Mouse (Mus musculus): ENCODE data around the gene Bloc1s4.

Gene Bloc1s4

DNA sequence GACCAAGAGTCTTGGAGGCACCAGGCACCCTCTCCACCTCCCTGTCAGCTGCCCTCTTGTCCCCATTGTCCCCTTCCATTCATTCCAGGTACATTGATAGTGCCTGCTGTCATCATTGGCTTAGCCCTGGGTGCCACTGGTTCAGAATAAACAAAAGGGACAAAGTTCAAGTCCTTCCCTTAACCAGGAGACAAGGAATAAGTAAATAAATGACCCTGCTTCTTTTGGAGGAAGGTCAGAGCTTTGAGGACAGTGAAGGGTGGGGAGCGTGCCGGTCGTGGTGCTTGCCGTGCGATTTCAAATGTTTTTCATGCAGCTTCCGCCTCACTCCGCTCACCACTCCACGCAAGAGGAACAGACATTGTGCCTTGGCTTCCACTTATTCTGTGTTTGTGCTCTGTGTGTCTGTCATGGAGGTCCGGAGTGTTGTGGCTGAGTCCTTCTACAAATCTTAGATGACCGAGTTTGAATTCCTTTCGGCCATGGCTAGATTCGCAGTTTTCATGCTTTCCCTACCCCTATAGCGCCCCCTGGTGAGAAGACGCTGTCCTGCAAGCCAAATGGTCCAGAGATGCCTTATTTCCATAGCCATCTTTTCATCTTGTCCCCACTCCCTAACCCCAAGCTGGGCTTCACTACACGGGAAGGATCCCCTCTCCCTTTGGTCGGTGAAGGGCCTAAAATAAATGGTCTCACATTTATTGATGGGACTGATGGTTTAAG lies 6.2 kb downstream of the Bloc1s4 start:
- DNase-seq (ENCODE audit: low spot score in 2 of 2): peak; percentile 51 to 77

DNA sequence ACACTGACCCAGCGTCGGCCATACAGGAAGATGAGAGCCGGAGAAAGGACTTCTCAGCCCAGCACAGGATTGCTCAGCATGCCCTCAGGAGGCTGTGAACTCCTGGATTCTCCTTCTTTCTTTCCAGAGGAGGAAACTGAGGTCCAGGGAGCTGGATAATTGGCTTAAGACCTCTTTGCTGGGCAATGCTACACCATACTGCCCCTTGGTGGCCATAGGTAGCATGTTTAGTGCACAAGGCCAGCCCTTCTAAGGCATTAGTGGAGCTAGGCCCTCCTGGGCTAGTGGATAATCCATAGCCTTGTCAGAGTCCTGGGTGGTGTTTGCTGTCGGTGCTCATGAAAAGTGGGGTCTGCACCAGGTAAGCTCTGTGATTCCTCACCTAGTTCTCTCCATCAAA lies 8.6 kb downstream of the Bloc1s4 start:
- no peak for DNase-seq (ENCODE audit: low spot score in 2 of 2)

DNA sequence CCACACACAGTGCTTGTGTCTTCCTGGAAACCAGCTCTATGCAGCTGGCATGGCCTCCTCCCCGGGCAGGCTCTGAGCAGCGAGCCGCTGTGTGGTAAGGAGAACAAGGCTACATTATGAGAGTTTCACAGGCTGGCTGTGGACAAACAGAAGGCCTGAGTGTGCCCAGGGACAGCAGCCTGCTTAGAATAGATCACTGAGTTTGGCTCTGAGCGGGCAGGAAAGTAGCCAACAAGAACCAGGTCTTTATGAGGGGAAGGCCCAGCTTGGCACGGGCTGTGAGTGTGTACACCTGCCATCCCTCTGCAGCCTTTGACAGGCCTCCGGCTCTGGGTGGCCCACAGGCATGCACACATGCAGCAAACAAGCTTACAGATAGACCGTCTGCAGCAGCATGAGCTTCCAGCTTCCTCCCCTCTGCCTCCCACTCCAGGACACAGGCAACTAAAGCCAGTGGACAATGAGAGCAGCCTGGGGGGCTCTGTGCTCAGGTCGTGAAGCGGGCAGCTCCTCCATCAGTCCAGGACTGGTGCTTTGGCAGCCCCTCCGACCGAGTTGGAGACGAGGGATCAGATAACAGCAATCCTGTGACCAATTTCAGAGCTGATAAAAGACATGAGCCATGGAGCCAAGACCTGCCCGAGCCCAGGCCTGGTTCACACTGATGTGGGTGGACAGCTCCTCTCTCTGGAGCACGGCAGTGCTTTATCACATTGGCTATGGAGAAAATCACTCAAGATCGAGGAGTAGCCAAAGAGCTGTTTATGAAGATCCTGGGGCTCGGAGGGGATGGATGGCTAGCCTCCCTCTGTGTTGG lies 9.4 kb downstream of the Bloc1s4 start:
- DNase-seq (ENCODE audit: low spot score in 2 of 2): peak; percentile 53 to 77

DNA sequence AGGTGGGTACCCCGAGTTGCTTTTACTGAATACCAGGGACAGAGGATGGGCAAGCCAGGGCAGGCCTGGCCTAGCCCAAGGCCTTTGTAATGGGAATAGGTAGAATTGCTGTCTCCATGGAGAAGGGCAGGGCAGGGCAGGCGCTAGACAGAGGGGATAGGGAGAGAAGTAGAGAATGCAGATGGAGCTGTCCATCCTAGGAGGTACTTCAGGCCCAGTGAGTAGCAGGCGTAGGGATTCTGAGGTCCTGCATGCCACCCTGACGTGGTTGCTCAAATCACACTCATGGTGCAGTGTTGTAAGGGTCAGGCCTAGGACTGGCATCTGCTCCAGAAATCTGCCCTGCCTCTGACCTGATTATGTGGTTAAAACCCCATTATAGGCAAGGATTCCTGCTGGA lies 10.7 kb downstream of the Bloc1s4 start:
- DNase-seq (ENCODE audit: low spot score in 2 of 2): no peak

DNA sequence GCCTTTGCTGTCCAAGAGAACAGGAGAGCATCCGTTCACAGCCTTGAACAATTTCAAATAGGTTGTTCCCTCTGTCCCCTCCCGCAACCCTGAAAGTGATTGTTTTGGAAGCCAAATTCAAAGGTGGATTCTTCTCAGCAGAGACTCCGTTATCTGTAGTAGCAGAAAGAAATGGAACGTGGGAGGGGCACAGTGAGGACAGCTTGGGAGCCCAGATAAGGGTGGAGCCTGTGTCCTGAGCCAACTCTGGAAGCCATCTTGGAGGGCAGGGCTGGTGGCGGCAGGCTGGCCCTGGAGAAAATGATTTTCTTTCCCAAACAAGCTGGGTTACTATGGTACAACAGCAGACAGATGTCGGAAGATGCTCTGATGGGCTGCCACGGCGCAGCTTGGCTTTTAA lies 12.4 kb downstream of the Bloc1s4 start:
- DNase-seq (ENCODE audit: low spot score in 2 of 2): no peak

DNA sequence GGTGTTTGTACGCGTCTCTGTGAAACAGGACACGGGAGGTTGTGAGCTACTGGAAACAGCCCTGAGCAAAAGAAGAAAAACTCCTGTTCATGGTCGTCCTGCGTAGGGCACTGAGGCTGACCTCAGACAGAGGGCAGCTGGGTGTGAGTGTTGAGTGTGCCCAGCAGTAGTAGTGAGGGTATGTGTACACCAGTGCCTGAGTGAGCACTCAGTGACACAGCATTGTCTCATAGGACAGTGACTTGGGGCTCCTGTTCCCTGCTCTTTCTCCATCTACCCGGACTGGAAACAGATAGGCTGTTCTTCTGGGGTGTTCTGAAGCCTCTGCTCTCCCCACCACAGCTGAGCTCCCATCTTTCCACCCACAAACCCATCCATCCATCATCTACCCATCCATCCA lies 13.3 kb downstream of the Bloc1s4 start:
- DNase-seq (ENCODE audit: low spot score in 2 of 2): no peak

DNA sequence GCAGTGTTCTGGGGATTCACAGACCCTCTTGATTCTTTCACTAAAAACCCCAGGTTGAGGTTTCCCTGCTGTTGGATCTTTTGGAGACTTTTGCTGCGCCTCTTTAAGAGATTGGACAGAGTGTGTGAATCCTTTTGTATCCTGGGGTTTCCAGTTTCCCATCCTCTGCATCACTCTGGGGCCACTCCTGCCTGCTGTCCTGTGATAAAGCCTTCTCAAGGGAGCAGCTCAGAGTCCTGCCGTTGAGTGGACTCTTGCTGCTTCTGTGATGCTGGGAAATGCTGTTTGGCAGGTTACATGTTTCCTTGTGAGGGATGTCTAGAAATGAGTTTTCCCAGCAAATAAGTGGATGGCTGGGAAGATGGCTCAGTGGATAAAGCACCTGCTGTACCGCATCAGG lies 15.0 kb downstream of the Bloc1s4 start:
- DNase-seq (ENCODE audit: low spot score in 2 of 2): no peak

DNA sequence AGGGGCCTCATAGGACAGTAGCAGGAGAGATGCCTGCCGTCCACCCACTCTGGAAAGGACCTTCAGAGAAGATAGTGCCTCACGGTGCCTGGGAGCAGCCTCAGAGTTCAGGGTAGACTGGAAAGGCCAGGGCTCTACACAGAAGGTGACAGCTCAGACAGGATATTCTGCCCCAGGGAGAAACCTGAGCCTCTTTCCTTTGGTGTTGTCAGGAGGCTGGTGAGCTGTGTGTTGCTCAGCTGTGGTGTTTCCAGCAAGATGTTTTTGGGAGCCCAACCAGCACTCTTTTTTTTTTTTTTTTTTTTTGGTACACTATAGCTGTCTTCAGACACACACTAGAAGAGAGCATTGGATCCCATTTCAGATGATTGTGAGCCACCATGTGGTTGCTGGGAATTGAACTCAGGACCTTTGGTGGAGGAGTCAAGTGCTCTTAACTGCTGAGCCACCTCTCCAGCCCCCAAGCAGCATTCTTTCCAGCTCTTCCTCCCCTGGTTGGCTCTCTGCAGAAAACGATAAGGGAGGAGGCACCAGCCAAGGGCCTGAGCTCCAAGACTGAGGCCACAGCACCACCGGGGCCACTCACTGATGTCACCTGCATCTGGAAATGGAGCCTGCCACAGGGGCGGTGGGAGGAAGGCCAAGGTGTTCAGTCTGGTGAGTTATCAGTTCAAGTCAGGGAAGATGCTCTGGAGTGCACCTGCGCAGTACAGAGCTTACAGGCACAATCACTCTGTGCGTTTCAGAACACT lies 16.4 kb downstream of the Bloc1s4 start:
- DNase-seq (ENCODE audit: low spot score in 2 of 2): no peak

DNA sequence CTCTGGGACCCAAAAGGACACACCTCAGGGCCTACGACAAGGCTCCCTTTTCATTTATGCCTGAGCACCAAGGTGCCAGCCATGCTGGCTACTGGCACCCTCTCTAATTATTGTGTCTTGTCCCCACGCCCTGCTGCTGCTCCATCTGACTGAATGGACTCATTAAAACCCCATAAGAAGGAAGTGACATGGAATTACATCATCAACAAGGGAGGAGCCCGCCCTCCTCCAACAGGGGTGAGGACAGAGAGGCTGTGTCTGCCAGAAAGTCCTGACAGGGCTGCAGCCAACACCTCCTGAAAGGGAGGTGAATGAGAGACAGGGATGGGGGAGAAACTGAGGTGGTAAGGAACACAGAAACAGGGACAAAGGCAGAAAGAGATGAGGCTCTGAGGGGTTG lies 17.8 kb downstream of the Bloc1s4 start:
- no peak for DNase-seq (ENCODE audit: low spot score in 2 of 2)

DNA sequence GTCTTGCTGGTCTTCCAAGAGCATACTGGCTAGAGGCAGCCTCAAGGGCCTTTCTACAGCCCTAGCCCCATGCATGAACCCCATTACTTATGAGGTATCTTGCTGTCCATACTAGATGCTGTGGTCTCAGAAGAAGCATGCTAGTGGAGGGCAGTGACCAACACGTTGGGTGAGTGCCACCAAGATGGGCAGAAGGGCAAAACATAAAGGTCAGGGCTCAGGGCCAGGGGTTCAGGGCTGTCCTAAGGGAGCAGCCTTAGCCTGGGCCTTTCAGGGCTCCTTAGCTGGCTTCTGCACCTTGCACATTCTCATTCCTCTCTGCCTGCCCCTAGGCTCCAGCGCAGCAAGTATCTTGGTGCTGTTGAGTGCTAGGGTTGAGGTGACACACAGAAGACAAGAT lies 18.5 kb downstream of the Bloc1s4 start:
- no peak for DNase-seq (ENCODE audit: low spot score in 2 of 2)

DNA sequence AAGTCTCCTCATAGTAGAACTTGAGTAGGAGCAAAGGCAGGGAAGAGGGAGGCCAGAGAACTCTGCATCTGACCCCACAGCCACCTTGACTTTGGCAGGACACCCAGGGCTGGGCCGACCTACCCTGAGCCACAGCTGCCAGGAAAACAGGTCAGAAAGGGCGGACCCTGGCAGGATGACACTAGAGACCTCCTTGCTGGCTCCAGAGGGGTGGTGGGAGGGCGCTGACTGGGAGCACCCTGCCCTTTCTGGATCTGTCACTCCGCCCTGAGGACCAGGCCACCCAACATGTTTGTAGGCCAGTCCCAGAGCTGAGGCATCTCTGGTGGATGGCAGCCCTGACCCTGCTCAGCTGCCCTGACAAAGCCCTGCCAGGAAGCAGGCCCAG lies 19.4 kb downstream of the Bloc1s4 start:
- DNase-seq (ENCODE audit: low spot score in 2 of 2): no peak

DNA sequence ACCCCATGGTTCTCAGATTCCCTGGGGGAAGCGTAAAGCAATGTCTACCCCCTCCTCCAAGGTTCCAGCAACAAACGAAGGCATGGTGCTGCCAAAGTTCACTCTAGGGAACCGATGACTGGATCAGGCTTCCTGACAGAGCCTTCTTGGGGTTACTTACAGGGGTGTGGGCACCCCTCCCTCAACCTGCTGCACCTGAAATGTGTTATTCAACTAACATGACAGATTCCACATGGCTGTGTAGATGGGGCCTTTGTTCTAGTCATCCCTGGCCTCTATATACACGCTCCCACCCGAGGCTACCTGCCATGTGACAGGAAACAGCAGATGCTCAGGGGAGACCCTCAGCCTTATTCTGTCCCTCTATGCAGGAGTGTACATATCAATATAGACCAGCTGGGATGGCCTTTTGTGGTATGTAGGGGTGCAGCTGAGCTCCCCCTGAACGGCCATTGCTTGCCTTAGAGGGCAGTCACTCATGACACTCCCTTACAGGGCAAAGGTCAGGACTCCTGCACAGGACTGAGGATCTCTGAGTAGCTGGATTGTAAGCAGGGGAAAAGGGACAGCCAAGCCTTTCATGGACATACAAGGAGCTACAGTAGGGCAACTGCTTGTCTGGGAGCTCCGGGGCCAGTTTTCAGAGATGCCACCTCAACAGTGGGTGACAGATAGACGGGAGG lies 19.9 kb downstream of the Bloc1s4 start:
- DNase-seq (ENCODE audit: low spot score in 2 of 2): no peak

DNA sequence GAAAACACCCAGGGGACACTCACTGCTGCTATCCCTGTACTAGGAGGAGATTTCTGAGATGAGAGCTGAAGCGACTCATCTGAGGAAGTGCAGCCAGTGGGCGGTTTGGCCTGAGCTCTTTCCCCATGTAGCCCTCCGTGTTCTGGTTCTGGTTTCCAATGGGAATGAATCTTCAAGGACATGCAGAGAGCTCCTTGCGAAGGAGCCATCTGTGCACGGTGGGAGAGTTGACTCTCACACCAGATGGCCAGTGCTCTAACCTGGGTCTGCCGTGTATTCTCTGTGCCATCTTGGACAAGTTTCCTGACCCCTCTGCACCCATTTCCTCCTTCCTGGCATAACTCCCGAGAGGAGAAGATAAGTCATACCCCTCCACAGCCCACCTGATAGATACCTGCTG lies 20.7 kb downstream of the Bloc1s4 start:
- DNase-seq (ENCODE audit: low spot score in 2 of 2): no peak

DNA sequence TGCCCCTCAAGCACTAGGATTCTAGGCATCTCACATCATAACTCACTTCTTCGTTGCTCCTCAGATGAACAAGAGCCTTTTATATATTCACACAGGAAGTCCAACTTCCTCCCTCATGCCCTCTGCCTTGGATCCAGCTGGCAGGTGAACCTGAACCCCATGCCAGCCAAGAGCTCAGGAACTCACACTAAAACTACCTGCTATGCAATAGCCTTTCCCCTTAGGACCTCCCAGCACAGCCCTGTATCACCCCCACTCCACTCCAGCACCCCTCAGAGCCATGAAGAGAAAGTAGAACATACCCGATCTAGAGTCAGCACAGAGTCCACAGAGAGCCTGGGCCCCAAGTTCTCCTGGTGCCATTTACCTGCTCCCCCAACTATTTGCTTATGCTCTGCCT lies 21.3 kb downstream of the Bloc1s4 start:
- no peak for DNase-seq (ENCODE audit: low spot score in 2 of 2)

DNA sequence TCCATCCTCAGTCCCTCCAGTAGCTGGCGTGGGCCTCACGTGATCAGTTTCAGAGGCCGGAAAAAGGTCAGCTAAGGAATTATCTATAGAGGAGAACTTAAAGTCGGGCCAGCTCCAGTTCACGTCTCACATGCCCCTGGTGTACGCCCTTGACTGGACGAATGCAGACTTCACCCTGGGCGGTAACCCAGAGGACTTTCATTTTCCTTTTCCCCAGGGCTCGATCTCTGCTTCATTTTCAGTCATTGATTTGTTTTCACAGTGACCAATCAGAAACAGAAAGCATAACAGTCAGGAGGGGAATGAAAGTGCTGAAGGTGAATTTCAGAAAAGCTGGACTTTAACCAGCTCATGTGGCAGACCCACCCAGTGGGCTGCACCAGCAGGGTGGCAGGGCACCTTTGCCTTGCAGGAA lies 22.1 kb downstream of the Bloc1s4 start:
- DNase-seq (ENCODE audit: low spot score in 2 of 2): no peak

DNA sequence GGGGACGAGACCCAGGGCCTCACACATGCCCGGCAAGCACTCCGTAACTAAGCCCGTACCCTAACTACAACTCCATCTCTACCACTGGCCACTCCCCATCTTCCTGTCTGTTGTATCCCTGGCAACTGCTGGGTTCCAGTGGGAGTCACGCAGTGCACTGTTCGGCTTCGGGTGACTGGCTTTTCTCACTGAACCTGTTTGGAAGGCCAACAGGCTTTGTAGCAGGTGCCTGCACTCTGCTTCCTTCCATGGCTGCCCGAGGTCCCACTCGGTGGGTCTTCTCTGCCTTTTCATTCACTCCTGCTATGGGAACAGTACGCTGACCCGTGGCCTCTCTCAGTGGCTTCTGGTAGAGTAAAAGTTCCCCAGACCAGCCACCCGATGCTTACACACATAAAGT lies 22.6 kb downstream of the Bloc1s4 start:
- DNase-seq (ENCODE audit: low spot score in 2 of 2): no peak

DNA sequence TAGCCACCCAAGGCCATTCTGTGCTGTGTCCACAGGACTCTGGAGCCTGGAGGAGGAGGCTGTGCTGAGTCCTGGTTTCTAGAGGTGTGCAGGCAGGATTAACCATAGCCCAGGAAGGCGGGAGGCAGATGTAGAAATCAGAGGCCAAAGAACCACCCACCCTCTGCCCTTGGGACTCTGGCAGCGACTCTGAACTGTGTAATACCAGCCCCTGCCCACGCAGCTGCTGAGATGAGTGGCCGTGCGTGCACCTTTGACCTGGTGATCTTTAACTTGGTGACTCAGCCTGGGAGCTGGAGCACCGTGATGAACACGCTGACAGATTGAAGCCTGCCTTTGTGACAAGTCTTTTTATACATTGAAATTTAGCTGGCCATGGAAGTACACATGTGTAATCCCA lies 24.2 kb downstream of the Bloc1s4 start:
- no peak for DNase-seq (ENCODE audit: low spot score in 2 of 2)

DNA sequence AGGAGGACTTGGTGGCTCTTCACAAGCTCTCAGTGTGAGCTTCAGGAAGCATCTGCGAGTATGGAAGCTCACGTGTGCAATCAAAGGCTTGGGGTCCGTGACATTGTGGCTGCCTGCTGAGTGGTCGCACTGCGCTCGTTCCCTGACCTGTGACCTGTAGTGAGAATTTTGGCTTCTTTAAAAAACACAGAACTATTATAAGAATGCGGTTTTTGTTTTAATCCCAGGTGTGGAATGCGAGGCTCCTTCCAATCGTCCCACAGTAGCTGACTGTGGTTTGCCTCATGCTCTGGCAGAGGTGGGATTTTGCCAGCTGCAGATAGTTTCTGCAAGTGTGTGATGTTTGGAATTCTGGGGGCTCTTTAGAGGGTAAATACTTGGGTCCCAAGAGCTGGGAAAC lies 25.1 kb downstream of the Bloc1s4 start:
- DNase-seq (ENCODE audit: low spot score in 2 of 2): no peak

DNA sequence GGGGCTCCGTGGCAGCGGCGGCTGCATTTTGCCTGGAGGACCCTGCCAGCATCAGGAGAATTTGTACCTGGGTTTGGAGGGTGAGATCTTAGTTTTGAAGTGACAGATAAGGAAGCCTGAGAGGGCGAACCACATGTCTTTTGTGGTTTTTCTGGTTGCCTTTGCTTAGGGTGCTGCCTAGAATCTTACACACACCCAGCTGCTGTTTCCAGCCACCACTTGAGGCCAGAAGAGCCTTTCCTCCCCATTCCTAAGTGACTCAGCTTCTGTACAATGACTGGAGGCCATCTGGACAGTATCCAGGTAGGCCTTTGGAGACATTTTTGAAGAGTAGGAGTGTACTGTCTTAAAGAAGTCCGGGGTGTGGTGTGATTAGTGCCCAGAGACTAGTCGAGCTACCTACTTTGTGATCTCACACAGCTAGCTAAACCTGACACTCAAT lies 26.0 kb downstream of the Bloc1s4 start:
- DNase-seq (ENCODE audit: low spot score in 2 of 2): no peak

DNA sequence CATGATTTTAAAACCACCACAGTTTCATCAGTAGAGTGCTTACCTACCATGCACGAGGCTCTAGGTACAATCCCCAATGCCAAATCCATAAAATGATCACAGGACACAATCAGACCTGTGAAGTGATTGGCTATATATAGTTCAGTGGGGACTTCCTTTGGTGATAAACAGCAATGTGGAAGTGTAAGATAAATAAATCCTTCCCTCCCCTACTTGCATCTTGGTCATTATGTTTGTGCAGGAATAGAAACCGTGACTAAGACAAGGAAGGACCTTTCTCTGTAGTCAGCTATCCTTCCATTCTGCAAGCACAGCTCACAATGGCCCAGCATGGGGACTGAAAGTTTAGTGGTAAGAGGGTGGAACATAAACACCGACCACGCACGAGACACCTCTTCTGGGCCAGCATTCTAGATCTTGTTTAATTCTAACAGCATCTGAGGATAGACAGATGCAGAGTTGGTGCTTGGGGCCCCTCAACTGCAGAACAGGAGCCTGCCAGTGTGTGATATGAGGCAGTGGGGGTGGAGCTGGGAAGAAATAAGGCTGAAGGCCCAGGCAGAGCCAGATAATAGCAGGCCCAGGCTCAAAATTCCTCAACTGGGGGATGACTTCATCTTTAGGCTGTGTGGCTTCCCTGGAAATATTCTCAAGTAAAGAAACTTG lies 27.6 kb downstream of the Bloc1s4 start:
- no peak for DNase-seq (ENCODE audit: low spot score in 2 of 2)

DNA sequence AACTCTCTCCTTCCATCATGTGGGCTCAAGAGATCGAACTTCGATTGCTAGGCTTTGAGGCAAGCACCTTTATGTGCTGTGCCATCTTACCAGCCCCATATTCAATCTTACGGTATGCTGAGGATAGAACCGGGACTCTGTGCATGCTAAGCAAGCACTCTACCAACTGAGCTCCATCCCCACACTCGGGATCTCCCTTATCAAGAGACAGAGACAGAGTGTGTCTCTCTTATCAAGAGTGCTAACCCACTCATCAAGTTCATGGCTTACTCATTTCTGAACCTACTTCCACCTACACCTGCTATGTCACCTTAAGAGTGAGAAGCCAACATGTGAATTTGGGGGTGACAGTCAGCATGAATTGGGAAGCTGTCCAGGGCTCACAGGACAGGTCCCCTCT lies 28.2 kb downstream of the Bloc1s4 start:
- no peak for DNase-seq (ENCODE audit: low spot score in 2 of 2)

DNA sequence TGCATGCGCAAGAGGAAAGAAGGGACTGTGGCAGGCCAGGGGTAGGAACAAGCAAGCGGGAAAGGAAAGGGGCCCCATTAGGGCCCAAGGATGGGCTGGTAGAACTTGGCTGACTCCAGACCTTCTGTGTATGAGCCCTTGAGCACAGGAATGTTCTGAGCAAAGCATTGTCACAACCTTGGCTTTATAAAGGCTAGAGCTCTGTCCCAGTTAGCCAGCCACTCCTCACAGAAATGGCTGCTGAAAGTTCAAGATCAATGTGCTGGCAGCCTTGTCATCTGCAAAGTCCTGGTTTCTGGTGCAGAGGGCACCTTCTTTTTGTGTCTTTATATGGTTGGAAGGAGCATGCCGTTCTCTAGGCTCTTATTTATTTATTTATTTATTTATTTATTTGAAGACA lies 28.8 kb downstream of the Bloc1s4 start:
- no peak for DNase-seq (ENCODE audit: low spot score in 2 of 2)

All from frontal cortex, postnatal 14 days (tissue).